Mouse (Mus musculus): Measurements from ENCODE around the gene Rapgef3. TPM values are rescaled to one million over a fixed set of nuclear protein-coding genes. Genes with fewer than 3 reads are reported as not detected.

The Rapgef3 gene
- total and polyA plus RNA-seq, 3 experiments = 2.5 to 3.4 (median 3.2) TPM

- no peak for DNase-seq (ENCODE audit: extremely low read depth)
- no peak for TF ChIP-seq ELF1 (IDR thresholded peaks at IDR 0.05; ENCODE audit: low read depth, low read length)
- no peak for TF ChIP-seq ZMIZ1 (IDR thresholded peaks at IDR 0.05; ENCODE audit: low read depth, low read length)
- no peak for TF ChIP-seq ETS1 (conservative IDR thresholded peaks at IDR 0.05; ENCODE audit: low read depth, low read length)
- TF ChIP-seq TCF12 (IDR thresholded peaks at IDR 0.05; ENCODE audit: low read depth, low read length) = no peak
- no peak for TF ChIP-seq MAZ (IDR thresholded peaks at IDR 0.05; ENCODE audit: low read depth, low read length)
- no peak for TF ChIP-seq CTCF (conservative IDR thresholded peaks at IDR 0.05 in 1 of 2, IDR thresholded peaks at IDR 0.05 in 1 of 2; ENCODE audit: low read depth in 2 of 2, low read length in 2 of 2)
- TF ChIP-seq EP300 (IDR thresholded peaks at IDR 0.05; ENCODE audit: low read length) = no peak
- no peak for TF ChIP-seq ZNF384 (IDR thresholded peaks at IDR 0.05; ENCODE audit: low read depth, low read length)
- no peak for TF ChIP-seq NRF1 (IDR thresholded peaks at IDR 0.05; ENCODE audit: low read depth, low read length)
- TF ChIP-seq HCFC1 (IDR thresholded peaks at IDR 0.05; ENCODE audit: low read depth, low read length) = no peak
- Histone ChIP-seq H3K36me3 (replicated peaks in 1 of 2; ENCODE audit: control insufficient read depth in 1 of 2, insufficient read depth in 1 of 2, low read length in 1 of 2) (peaks cover 0 to 29% of the 10 kb centered on the region in 2 experiments), H3K4me2 (ENCODE audit: insufficient read depth, low read depth, poor library complexity, severe bottlenecking) (no peak overlapping the region), H3K9me3 (replicated peaks; ENCODE audit: low read length) (no peaks in the 10 kb centered on the region), H3K9ac (ENCODE audit: insufficient read depth, low read depth) (no peak overlapping the region), H3K27me3 (replicated peaks) (no peaks in the 10 kb centered on the region), H3K4me1 (ENCODE audit: control insufficient read depth in 1 of 2, insufficient read depth in 2 of 2) (peaks cover 44 to 66% of the 10 kb centered on the region in 2 experiments), H3K4me3 (replicated peaks in 1 of 3; ENCODE audit: low read depth in 2 of 3, low read length in 2 of 3, poor library complexity in 1 of 3) (no peak overlapping the region), H3K27ac (ENCODE audit: insufficient read depth, low read depth) (no peak overlapping the region), H3K79me2 (replicated peaks; ENCODE audit: control insufficient read depth, extremely low read depth, insufficient read depth, poor library complexity, severe bottlenecking) (no peaks in the 10 kb centered on the region)
- dilution Hi-C loops (cut with MboI; ENCODE audit: extremely low pct_ligation_motif_present, extremely low pct_unique_long_range_greater_than_20kb, low sequenced_read_pairs) (no loop called here), in situ Hi-C loops (cut with MboI; ENCODE audit: low pct_ligation_motif_present, low pct_unique_long_range_greater_than_20kb, low sequenced_read_pairs) (no loop called here)
Measured at GRCm38 (mm10) chr15:97746748-97747147, 21.0 kb downstream of the Rapgef3 start.

DNA sequence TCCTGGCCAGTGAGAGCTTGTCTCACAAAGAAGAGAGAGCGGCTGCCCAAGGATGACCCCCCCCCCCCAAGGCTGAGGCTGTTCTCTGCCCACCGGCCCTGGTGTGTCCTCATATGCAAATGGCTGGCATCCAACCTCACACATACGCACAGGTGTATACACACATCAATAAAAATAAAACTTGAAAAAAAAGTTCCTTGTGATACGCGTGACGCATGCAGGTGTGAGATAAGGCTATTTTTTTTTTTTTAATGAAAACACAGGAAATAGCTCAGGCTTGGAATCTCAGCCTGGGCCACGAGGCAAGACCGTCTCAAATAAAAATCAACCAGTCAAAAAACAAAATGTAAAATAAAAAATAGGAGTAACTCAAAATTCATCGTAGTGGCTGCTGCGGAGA lies 21.5 kb downstream of the Rapgef3 start:
- no peaks in the 10 kb centered on the region for H3K9me3 ChIP-seq (replicated peaks; ENCODE audit: low read length)
- in situ Hi-C loops (cut with MboI; ENCODE audit: low pct_ligation_motif_present, low pct_unique_long_range_greater_than_20kb, low sequenced_read_pairs) = no loop called here
- no peak for DNase-seq (ENCODE audit: extremely low read depth)
- H3K79me2 ChIP-seq (replicated peaks; ENCODE audit: control insufficient read depth, extremely low read depth, insufficient read depth, poor library complexity, severe bottlenecking) = no peaks in the 10 kb centered on the region
- peaks cover 0 to 29% of the 10 kb centered on the region in 2 experiments for H3K36me3 ChIP-seq (replicated peaks in 1 of 2; ENCODE audit: control insufficient read depth in 1 of 2, insufficient read depth in 1 of 2, low read length in 1 of 2)
- no peak overlapping the region for H3K9ac ChIP-seq (ENCODE audit: insufficient read depth, low read depth)
- no peak overlapping the region for H3K4me2 ChIP-seq (ENCODE audit: insufficient read depth, low read depth, poor library complexity, severe bottlenecking)
- dilution Hi-C loops (cut with MboI; ENCODE audit: extremely low pct_ligation_motif_present, extremely low pct_unique_long_range_greater_than_20kb, low sequenced_read_pairs) = no loop called here
- TF ChIP-seq JUND (conservative IDR thresholded peaks at IDR 0.05; ENCODE audit: low read depth, low read length) (no peak), MEF2A (IDR thresholded peaks at IDR 0.05; ENCODE audit: borderline replicate concordance, low read depth, low read length) (no peak), SIN3A (IDR thresholded peaks at IDR 0.05; ENCODE audit: low read length) (no peak), SMC3 (IDR thresholded peaks at IDR 0.05; ENCODE audit: low read depth, low read length) (no peak), POLR2A (IDR thresholded peaks at IDR 0.05; ENCODE audit: low read depth, low read length) (no peak), GABPA (IDR thresholded peaks at IDR 0.05; ENCODE audit: insufficient replicate concordance, low read depth, low read length) (no peak)
- H3K4me1 ChIP-seq (ENCODE audit: control insufficient read depth in 1 of 2, insufficient read depth in 2 of 2) = peaks cover 49 to 68% of the 10 kb centered on the region in 2 experiments
- H3K27ac ChIP-seq (ENCODE audit: insufficient read depth, low read depth) = no peak overlapping the region
- H3K4me3 ChIP-seq (replicated peaks in 1 of 3; ENCODE audit: low read depth in 2 of 3, low read length in 2 of 3, poor library complexity in 1 of 3) = no peak overlapping the region
- H3K27me3 ChIP-seq (replicated peaks) = no peaks in the 10 kb centered on the region
